ENCODE assay signal across 1 mouse cellular context in the genomic region with DNA sequence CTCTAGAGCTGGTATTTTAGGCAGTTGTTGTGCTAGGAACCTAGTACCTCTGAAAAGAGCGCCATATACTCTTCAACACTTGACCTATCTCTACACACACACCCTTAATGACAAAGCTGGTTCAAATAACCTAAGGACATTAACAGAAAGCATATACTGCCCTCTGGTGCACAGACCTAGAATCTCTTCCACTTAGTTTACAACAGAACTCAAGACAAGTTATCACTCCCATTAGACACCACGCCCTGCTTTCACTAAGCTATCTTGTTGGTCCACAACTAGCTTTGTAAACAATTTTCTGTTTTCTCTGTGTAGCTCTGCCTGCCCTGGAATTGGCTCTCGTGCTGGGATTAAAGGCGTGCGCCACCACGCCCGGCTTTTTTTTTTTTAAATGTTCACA.
TF ChIP-seq lines count a peak whose summit lies in the region.

No protein-coding gene starts in this region.

TF ChIP-seq in CH12.LX, 34 proteins besides CTCF, POLR2A, EP300 and RAD21:
- TF ChIP-seq E2F4 (IDR thresholded peaks at IDR 0.05; ENCODE audit: insufficient replicate concordance, low read depth, low read length) = no peak
- no peak for TF ChIP-seq CHD1 (IDR thresholded peaks at IDR 0.05; ENCODE audit: low read depth, low read length)
- TF ChIP-seq ZMIZ1 (IDR thresholded peaks at IDR 0.05; ENCODE audit: low read depth, low read length) = no peak
- peak; percentile 39; the same call in 1 of the 2 replicates for TF ChIP-seq SIN3A (IDR thresholded peaks at IDR 0.05; ENCODE audit: low read length)
- TF ChIP-seq ZKSCAN1 (IDR thresholded peaks at IDR 0.05; ENCODE audit: borderline replicate concordance, low read depth, low read length) = no peak
- no peak for TF ChIP-seq TBP (conservative IDR thresholded peaks at IDR 0.05; ENCODE audit: low read depth, low read length)
- TF ChIP-seq SMC3 (IDR thresholded peaks at IDR 0.05; ENCODE audit: low read depth, low read length) = peak; percentile 60
